Mouse (Mus musculus): ENCODE data around the gene Ascl4. TPM values are rescaled to one million over a fixed set of nuclear protein-coding genes. Genes with fewer than 3 reads are reported as not detected.

Gene Ascl4
- polyA plus RNA-seq, 1 experiment from 2014 or later = 0.15 TPM

DNA sequence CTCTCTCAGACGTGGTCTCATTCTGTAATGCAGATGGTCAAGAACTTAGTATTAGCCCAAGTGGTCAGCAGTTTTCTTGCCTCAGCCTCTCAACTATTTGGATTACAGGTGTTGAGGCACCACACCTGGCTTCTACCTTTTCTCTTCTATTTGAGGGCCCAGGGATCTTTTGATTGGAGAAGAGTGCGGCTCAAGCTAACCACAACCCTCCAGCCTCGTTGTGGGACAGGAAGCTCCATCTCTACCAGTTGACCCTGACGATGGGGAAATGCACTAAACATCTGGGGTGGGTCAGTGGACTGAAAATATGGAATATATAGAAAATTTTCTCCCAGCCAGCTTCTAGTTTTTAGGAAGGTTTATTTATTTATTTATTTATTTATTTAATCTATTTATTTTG is 64.9 kb downstream of the Ascl4 start:
- Histone ChIP-seq H3K9me3 (ENCODE audit: control insufficient read depth, low read length) (no peaks in the 10 kb centered on the region), H3K9ac (ENCODE audit: low read length) (no peak overlapping the region), H3K4me2 (ENCODE audit: low read depth, severe bottlenecking) (no peak overlapping the region), H3K4me1 (ENCODE audit: control insufficient read depth, insufficient read depth, low read length) (no peaks in the 10 kb centered on the region), H3K27me3 (ENCODE audit: control insufficient read depth, insufficient read depth, low read length) (no peaks in the 10 kb centered on the region), H3K36me3 (ENCODE audit: control insufficient read depth, insufficient read depth, low read length) (no peaks in the 10 kb centered on the region), H3K4me3 (ENCODE audit: low read depth, low read length) (no peak overlapping the region), H3K27ac (replicated peaks; ENCODE audit: low read depth, low read length) (no peak overlapping the region)
- DNase-seq (ENCODE audit: low spot score) (no peak), ATAC-seq (ENCODE audit: insufficient number of reproducible peaks, low FRiP score, low TSS enrichment, low read depth) (no peak)
- WGBS = 86% methylated on average over 4 of the region's 4 CpGs

GRCm38 (mm10) chr10:85993836-85994235 is 66.4 kb downstream of the Ascl4 start:
- Histone ChIP-seq H3K27me3 (ENCODE audit: control insufficient read depth, insufficient read depth, low read length) (no peaks in the 10 kb centered on the region), H3K4me1 (ENCODE audit: control insufficient read depth, insufficient read depth, low read length) (no peaks in the 10 kb centered on the region), H3K4me2 (ENCODE audit: low read depth, severe bottlenecking) (no peak overlapping the region), H3K9me3 (ENCODE audit: control insufficient read depth, low read length) (no peaks in the 10 kb centered on the region), H3K4me3 (ENCODE audit: low read depth, low read length) (no peak overlapping the region), H3K36me3 (ENCODE audit: control insufficient read depth, insufficient read depth, low read length) (no peaks in the 10 kb centered on the region), H3K27ac (replicated peaks; ENCODE audit: low read depth, low read length) (no peak overlapping the region), H3K9ac (ENCODE audit: low read length) (no peak overlapping the region)
- WGBS = 90% methylated on average over 9 of the region's 9 CpGs
- DNase-seq (ENCODE audit: low spot score) = no peak
- ATAC-seq (ENCODE audit: insufficient number of reproducible peaks, low FRiP score, low TSS enrichment, low read depth) = no peak

- no peak overlapping the region for H3K9ac ChIP-seq (ENCODE audit: low read length)
- 77% methylated on average over 5 of the region's 5 CpGs for WGBS
- no peak overlapping the region for H3K4me2 ChIP-seq (ENCODE audit: low read depth, severe bottlenecking)
- ATAC-seq (ENCODE audit: insufficient number of reproducible peaks, low FRiP score, low TSS enrichment, low read depth) (no peak), DNase-seq (ENCODE audit: low spot score) (no peak)
- no peaks in the 10 kb centered on the region for H3K27me3 ChIP-seq (ENCODE audit: control insufficient read depth, insufficient read depth, low read length)
- no peak overlapping the region for H3K4me3 ChIP-seq (ENCODE audit: low read depth, low read length)
- H3K4me1 ChIP-seq (ENCODE audit: control insufficient read depth, insufficient read depth, low read length) = no peaks in the 10 kb centered on the region
- no peaks in the 10 kb centered on the region for H3K9me3 ChIP-seq (ENCODE audit: control insufficient read depth, low read length)
- H3K27ac ChIP-seq (replicated peaks; ENCODE audit: low read depth, low read length) = no peak overlapping the region
- H3K36me3 ChIP-seq (ENCODE audit: control insufficient read depth, insufficient read depth, low read length) = no peaks in the 10 kb centered on the region
Measured at GRCm38 (mm10) chr10:85994543-85995104, 67.1 kb downstream of the Ascl4 start.

Other genes with a start within 250 kb of the Ascl4 start
- gene Pwp1, start 98.2 kb upstream of the Ascl4 start, polyA plus RNA-seq (2014; fragmentation: Nextera tagmentation; extraction: Ambion mirVana) = 103 and 106 TPM in 2 replicates
- 35.8 and 36.8 TPM in 2 replicates for gene Prdm4, start 10.5 kb upstream of the Ascl4 start, polyA plus RNA-seq (2014; fragmentation: Nextera tagmentation; extraction: Ambion mirVana)
- 213 and 215 TPM in 2 replicates for gene Rtcb, start 30.1 kb downstream of the Ascl4 start, polyA plus RNA-seq (2014; fragmentation: Nextera tagmentation; extraction: Ambion mirVana)
- gene Bpifc, start 84.2 kb downstream of the Ascl4 start, polyA plus RNA-seq (2014; fragmentation: Nextera tagmentation; extraction: Ambion mirVana) = 0.05 TPM in 1 of 2 replicates, not detected in the other
- gene Fbxo7, start 94.3 kb downstream of the Ascl4 start, polyA plus RNA-seq (2014; fragmentation: Nextera tagmentation; extraction: Ambion mirVana) = 18.8 and 24.0 TPM in 2 replicates